Mouse (Mus musculus) frontal cortex, postnatal 25 days (tissue): Measurements from ENCODE around the gene Sema3d.
A peak's percentile ranks its signal among the peaks of the same experiment; 100 is the strongest.

Experiments
- DNase-seq, 2 experiments: peaks; one replicate each; pipeline ENCODE4 v3.0.0; 2022; ENCODE audit warnings: low spot score in 2 of 2

Gene Sema3d

GRCm38 (mm10) chr5:12383133-12383959, at the start of gene Sema3d:
TSS of gene Sema3d (plus strand) at chr5:12383385.
- DNase-seq, result peak; percentile 51 to 53

- DNase-seq, result no peak
These were observed 5.9 kb upstream of the Sema3d start for GRCm38 (mm10) chr5:12377261-12377660.

- DNase-seq, result no peak
These were observed 4.3 kb upstream of the Sema3d start for GRCm38 (mm10) chr5:12378900-12379299.

GRCm38 (mm10) chr5:12382010-12382409, 1.2 kb upstream of the Sema3d start:
- DNase-seq, result no peak

DNA sequence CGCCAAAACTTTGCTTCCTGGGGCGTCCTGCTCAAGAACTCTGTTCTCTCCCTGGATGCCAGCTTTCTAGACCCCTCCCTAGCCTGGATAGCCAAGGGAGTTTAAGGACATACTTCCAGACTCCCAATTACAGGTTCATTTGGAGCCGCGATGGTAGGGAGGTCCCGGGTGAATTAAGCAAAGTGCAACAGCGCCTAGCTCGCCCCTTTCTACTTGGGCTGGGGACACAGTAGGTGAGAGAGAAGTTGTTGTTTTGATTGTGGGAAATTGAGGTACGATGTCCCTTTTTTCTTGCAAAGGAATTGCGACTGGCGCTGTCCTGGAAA, 738 bp downstream of the Sema3d start:
- no peak for DNase-seq

- no peak for DNase-seq
These were observed 9.5 kb downstream of the Sema3d start for GRCm38 (mm10) chr5:12392667-12393066.

GRCm38 (mm10) chr5:12399271-12399670, 16.1 kb downstream of the Sema3d start:
- no peak for DNase-seq

DNA sequence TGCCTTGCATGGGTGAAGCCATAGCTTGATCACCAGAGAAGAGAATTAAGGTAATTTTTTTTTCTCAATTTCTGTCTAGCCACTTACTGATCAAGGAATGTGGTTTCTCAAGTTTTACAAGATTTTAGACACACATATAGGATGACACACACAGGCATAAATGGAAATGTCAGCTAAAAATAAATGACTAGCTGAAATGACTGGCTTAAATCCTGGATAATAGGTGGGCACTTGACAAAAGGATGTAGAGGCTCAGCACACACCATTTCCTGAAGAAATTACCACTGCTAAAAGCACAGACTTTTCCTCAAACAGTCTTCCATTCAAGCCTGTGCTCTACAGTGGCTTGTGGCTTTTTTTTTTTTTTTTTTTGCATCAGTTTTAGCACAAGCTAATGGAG, 21.0 kb downstream of the Sema3d start:
- no peak for DNase-seq

DNA sequence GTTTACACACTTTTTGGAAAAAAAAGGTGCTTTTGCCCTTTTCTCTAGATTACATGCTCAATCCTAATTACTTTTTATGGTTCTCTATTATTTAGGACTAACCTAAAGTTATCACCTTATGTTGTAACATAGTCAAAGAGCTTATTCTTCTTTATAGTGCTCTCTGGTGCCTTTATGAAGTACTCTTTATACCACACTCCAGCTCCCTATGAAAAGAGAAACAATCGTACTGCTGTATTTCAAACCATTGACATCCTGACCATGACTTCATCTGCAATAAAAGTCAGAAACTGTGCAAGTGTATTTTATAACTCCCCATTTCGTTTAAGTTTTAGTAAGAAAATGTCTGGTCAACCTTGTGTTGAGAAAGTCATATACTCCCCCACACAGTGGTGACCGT, 29.4 kb downstream of the Sema3d start:
- no peak for DNase-seq

DNA sequence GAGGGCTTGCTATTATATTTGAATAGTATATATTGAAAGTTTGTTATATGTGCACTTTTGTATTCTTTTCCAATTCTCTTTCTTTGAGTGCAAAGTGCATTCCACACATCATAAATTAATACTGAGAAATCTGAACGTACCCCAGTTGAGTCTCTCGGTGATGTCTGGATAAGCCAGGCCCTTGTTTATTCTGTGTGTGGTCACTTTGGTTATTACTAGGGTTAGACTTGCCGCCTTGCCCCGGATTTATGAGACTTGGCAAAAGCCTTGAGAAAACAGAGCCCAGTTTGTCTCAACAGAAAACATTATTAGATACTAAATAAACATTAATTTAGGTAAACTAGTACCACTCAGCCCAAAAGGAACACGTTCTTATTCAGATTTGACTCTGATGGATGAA, 40.1 kb downstream of the Sema3d start:
- DNase-seq, result no peak

GRCm38 (mm10) chr5:12441737-12442136, 58.6 kb downstream of the Sema3d start:
- no peak for DNase-seq

- DNase-seq, result no peak
These were observed 59.3 kb downstream of the Sema3d start for GRCm38 (mm10) chr5:12442176-12443105.

DNA sequence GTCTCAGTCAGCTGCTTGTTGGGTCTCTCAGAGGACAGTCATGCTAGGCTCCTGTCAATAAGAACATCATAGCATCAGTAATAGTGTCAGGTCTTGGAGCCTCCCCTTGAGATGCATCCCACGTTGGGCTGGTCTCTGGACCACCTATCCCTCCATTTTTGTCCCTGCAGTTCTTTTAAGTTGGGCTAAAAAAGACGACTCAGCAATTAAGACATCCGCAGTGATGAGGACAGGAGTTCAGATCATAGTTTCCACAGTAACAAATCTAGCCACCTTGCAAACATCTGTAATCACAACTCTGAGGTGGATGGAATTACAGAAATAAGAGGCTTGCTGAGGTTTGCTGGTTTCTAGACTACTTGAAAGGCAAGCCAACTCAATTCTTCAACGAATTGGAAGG, 67.9 kb downstream of the Sema3d start:
- no peak for DNase-seq

DNA sequence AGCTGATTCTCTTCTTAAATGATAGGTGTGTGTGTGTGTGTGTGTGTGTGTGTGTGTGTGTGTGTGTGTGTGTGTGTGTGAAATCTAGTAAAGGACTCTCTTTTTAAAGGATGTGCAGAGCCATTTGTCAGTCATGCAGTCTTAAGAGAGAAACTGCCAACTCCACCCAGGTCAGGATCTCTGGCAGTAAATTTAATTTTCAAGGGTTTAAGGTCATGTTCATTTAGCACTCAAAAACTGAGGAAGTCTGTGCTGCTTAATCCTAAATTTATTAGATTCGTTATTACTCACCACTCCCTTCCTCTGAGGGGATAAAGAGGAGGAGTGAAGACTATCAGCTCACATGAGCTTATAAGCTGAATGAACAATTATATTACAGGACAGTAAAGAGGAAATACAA, 71.8 kb downstream of the Sema3d start:
- no peak for DNase-seq

DNA sequence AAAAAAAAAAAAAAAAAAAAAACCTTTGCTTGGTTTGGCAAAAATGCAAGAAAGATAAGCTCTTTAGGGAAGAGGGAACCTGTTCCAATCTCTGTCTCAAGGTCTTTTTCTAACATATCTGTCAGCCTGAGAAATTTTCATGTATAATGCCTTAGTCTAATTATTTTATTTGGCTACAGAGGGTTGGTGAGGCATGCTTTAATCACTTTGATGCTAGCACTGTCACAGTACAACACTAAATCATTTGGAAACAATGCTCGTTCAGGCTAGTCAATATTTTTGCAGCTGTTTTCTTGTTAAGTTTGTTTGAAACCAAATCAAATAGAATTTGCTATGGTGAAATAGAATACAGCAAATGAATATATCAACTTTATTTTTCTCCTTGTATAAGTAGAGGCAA, 74.3 kb downstream of the Sema3d start:
- DNase-seq, result no peak

DNA sequence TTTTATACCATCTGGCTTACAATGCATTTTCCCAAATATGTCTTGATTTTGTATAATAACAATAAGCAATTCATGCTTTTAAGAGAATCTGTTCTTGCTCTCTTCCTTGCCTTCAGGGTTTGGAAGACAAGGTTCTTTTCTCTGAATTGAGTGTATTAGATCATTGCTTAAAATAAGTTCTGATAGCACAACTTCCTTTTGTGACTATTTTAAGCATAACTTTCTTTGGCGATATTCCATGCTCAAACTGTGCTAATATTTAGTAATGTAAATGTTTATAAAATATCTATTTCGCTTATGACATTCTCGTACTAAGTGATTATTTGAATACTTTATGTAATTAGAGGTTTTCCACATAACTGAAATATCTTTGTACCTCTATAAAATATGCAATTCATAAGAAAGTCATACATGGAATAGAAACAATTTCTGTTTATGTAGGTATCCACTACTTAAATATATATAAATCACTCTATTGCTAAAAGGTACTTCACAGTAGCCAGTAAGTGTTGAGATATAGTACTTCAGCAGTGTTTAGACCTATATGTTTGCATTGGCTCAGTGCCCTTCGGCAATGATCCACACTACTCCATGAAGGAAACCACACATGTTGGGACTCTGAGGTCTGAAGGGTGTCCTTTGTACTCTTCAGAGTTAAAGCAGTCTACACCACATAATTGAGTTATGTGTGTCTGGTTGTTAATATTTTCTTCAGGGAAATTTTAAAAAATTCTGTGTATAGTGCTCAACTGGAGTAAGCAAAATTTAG, 84.6 kb downstream of the Sema3d start:
- DNase-seq, result no peak

- no peak for DNase-seq
These were observed 91.9 kb downstream of the Sema3d start for GRCm38 (mm10) chr5:12474904-12475638.

DNA sequence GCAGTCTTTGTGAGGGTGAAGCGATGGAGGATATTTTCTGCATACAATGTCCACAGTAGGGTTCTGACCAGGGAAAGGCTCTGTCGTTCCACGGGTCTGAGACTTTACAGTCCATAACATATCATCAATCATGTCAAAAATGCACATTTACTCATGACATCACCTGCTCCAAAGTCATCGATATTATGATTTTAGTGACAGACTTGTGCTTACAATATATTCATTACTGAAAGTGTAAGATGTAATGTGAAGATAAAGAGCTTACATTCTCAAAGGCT, 92.4 kb downstream of the Sema3d start:
- no peak for DNase-seq

- DNase-seq, result no peak
These were observed 104.7 kb downstream of the Sema3d start for GRCm38 (mm10) chr5:12487926-12488325.

- DNase-seq, result no peak
These were observed 108.5 kb downstream of the Sema3d start for GRCm38 (mm10) chr5:12491704-12492103.

GRCm38 (mm10) chr5:12498227-12498928, 115.2 kb downstream of the Sema3d start:
- DNase-seq, result no peak
